Mouse (Mus musculus) hematopoietic stem cell, adult 5-6 weeks (primary cell): ENCODE measurements at regions not wholly inside any gene's neighbourhood (a gene's known extent, or its start where the extent isn't known, plus 50 kb on each side); places are given as distances from the start of the nearest gene placed in this dataset.

Source experiments
- ATAC-seq, 2 experiments: fragments of 125-278 bp in 1 of 2; replicated peaks in 1 of 2; 2 replicates each; pipeline ENCODE4 v1.8.0; 2016 to 2017; ENCODE audit warnings: inconsistent platforms in 2 of 2, mild to moderate bottlenecking in 2 of 2, moderate number of reproducible peaks in 2 of 2, low read depth in 1 of 2, moderate TSS enrichment in 1 of 2; ENCODE audit not compliant: low FRiP score in 2 of 2, poor library complexity in 2 of 2, severe bottlenecking in 2 of 2, insufficient read depth in 1 of 2, low TSS enrichment in 1 of 2

GRCm38 (mm10) chr7:136297901-136298513 is 581.8 kb upstream of the Mki67 start:
- no peak for ATAC-seq

GRCm38 (mm10) chr7:136306137-136306536 is 588.3 kb upstream of the Mgmt start:
- no peak for ATAC-seq

DNA sequence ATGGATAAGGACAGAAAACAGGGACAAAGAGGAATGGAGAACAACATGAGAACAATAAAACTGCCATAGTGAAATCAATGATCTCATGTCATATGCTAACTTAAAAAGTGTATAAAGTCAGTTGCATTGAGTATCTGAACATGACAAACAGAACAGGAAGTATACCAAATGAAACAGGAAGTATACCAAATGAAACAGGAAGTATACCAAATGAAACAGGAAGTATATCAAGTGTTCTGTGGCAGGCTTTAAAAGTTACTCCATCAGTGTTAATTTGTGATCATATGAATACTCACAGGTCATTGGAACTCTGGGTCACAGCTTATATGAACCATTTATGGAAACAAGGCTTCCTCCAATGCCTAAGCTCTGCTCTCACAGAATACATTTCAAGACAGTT is 585.6 kb upstream of the Mgmt start:
- peak in 1 of 2 experiments; percentile 42; a peak in 1 of 4 replicates for ATAC-seq

GRCm38 (mm10) chr7:136327281-136327680 is 567.1 kb upstream of the Mgmt start:
- no peak for ATAC-seq

GRCm38 (mm10) chr7:136330431-136330830 is 564.0 kb upstream of the Mgmt start:
- ATAC-seq = no peak

- no peak for ATAC-seq
Observed at GRCm38 (mm10) chr7:136332805-136333204, 561.6 kb upstream of the Mgmt start.

DNA sequence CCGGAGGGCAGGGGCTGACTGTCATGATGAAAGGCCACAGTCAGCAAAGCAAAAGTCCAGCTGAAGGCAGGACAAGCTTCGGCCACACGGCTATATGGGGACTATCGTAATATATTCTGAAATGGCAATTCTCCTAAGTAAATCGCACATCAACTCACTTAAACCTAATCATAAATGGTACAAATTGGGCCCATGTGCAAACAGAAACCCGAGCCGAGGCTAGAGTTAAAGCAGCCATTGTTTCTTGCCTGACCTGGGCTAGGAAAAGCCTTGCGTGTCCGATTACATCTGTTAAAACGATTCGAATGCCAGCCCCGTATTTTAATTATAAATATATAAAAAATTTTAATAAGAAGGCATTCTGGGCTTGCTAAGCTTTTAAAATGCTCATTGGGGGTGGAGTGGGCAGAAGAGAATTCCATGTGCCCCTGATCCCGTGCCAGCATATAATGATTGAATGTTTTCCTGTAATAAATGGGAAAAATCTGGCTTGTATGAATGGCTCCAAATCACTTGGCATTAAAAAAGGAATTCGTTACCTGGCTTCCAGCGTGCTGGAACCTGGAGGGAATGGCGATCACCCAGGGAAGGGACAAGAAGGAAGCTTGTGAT is 552.7 kb upstream of the Mgmt start:
- no peak for ATAC-seq

GRCm38 (mm10) chr7:136342211-136342799 is 552.1 kb upstream of the Mgmt start:
- no peak for ATAC-seq

GRCm38 (mm10) chr7:136342822-136343221 is 551.6 kb upstream of the Mgmt start:
- no peak for ATAC-seq

DNA sequence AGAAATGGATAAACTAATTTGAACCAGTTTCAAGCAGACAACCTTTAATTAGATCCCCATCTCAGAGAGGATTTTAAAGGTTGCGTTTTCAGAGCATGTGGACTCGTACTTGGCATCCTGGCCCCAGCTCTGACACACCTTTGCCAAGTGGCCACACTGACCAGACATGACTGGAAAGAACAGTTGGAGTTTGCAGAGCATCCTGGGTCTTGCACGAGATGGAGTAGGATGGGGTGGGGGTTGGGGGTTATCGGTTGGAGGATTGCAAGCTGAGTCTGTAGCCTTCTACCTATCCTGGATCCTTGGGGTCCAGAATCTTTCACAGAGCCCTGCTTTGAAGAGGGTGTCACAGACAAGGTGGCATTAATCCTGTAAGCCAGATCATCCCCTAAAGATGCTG is 550.9 kb upstream of the Mgmt start:
- no peak for ATAC-seq

DNA sequence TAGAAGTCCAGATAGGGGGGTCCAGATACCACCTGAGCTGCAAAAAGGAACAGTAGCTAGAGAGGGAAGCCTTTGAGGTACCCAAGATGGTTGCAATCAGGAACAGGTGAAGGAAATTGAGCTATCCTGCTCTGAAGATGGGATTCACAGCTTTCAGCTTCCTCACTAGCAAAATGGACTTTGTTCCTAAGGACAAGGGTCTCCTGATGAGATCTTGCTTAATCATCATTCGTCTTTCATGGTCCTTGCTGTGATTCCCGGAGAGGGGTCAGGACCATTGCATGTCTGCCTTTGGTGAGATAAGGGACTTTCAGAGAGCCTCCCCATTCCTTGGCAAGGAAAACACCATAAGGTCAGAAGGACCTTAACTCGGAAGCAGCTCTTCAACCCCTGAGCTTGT is 549.4 kb upstream of the Mgmt start:
- no peak for ATAC-seq

- ATAC-seq = no peak
Observed at GRCm38 (mm10) chr7:136346531-136346930, 547.9 kb upstream of the Mgmt start.

DNA sequence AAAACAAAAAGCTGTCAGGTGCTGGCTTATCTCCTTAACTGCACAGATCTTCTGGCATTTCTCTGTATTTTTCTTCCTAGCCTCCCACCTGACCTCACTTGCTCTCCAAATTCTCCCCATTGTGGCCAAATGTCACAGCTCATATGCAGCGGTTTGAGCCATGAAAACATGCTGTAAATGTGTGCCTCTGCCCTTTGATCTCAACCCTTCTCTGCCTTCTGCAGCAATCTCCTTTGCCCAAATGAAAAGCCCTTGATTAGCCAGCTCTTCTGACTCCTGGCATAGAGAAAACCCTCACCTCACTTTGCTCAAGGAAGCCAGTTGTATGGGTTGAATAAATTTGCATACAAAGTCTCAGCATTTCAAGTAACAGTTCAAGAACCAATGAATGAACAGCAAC is 546.1 kb upstream of the Mgmt start:
- no peak for ATAC-seq

DNA sequence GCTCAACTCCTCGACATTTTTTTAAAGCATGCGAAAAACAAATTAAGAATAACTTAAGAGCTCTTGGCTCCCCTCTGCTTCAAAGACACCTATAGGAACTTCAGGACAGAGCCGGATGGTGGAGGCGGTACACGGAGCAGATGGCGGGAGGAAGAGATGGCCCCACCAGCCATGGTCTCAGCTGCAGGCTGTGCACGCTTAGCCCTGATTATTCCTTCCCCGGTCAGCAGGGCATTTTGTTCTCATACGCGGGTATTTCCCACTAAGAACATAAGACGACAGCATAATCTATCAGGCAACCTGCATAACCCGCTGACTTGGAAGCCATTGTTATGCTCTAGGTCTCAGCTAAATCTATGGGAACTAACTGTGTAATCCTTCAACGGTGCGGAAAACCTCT is 544.8 kb upstream of the Mgmt start:
- ATAC-seq = no peak

DNA sequence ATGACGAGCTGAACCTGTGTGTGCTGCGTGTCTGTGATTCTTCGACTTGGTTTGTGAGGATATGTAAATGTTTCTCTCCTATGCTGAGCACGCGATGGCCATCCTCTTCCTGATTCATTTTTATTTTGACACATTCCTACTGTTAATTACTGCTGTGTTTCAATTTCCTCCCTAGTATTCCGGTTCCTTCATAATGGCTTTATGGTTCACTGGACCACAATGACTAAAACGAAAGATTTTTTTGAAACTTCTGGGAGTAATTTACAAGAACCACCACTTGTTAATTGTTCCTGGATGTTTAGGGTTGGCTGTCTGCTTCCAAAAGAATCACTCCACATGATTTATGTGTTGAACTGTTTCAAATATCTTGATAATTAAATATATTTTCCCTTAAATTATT is 537.4 kb upstream of the Mgmt start:
- no peak for ATAC-seq

- no peak for ATAC-seq
Observed at GRCm38 (mm10) chr7:136365318-136366211, 528.8 kb upstream of the Mgmt start.

- no peak for ATAC-seq
Observed at GRCm38 (mm10) chr7:136377259-136377658, 517.2 kb upstream of the Mgmt start.

DNA sequence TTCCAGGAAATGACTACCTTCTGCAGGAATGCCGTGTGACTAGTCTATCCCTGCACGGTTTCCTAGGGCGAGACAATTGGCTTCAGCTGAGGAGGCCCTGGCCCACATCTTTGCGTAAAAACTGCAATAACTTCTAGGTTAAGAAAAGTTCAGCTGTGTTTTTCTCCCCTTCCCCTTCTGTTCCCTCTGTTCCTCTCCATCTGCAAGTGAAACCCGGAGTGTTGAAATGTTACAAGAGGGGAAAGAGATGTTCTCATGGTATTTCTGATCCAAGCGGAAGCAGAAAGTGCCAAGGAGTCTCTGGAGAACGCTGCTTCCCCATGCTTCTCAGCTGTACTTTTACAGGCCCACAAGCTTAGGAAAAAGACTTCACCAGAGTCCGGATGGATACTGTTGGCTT is 516.7 kb upstream of the Mgmt start:
- ATAC-seq = no peak
